Mouse (Mus musculus) left cerebral cortex, postnatal 36 days (tissue): ENCODE data around the gene Irgq. TPM values are rescaled to one million over a fixed set of nuclear protein-coding genes. Genes with fewer than 3 reads are reported as not detected.
"Not testable (repeated sequence)": the region's sequence is repeated elsewhere in the genome, so short reads cannot be mapped to it uniquely, and the experiment has no call there.

Source experiments
- DNase-seq, 2 experiments: peaks; one replicate each; pipeline ENCODE4 v3.0.0; 2021 to 2022; ENCODE audit warnings: low spot score in 2 of 2, mixed read lengths in 1 of 2
- intact Hi-C: fragments of 180-260 bp; cut with DNase I; formaldehyde crosslinking; loops from one replicate; pipeline ENCODE4 v1.15.1; 2025
- total RNA-seq, 2 experiments: library from RNA; stranded (reverse); gene quantifications; 2 replicates each; pipeline ENCODE4 v1.2.3; 2021

Irgq gene
- total RNA-seq, 2 experiments from 2014 or later = 80.8 to 89.2 TPM

DNA sequence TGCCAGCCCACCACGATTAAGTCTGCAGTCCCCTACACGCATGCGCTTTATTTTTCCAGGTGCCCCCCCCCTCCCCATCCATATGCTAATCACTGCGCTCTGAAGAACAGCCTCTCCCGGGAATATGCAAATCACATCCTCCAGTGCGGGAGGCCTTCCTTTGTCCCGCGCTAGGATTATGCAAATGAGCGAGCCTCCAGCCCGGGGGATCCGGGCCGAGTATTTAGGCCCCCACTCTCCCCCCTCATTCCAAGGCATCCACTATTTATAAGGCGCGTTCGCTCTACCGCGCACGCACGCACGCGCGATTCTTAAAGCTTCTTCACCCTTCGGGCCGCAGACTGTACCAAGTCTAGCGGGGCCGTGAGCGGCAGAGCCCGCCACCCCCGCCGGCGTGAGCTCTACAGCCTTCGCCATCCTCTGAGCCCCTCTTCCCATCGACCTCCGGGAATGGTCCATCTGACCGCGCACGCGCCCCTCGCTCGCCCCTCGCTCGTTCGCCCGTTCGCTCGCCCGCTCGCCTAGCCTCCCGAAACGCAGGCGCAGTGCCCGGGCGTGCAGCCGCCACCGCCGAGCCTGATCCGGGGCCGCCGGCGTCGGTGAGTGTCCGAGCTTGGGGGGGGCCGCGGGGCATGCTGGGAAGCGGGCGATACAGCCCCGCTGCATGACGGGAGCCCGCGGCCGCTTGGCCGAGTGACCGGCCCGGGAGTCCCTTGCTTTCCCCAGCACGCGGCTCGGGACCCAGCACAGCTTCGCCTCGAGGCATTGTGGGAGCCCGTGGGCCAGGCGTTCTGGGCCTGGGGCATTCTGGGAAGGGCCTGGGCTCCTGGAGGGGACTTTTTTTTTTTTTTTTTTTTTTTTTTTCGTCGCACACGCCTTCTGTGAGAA lies 23.4 kb upstream of the Irgq start, which contains the start of gene Zfp428:
TSS of gene Zfp428 (plus strand) at position 169 of the 888 bp plus-strand sequence.
- peak; percentile 87 to 88 for DNase-seq
- intact Hi-C loops = loop anchor here (1.0 to 2.0 kb wide), 2 partner anchors 24 to 26 kb away; partner anchors contain the start of gene Irgq

DNA sequence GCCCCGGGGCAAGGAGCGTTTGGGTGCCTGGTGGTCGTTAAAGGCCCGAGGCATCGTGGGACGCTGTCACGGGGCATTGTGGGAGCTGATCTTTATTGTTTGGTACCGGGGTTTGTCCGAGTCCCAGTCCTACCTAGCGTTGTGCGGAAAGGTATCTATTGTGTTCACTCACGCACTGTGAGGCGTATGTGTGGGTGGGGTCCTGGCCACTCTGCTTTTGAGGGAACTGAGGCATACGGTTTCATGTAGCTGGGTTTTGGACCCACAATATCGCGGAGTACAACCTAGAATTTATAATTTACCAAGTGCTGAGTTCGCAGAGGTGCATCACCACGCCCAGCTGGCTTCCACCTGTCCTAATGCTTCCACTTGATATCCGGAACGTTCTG lies 22.8 kb upstream of the Irgq start:
- intact Hi-C loops = loop anchor here (1.0 to 2.0 kb wide), 2 partner anchors 23 to 26 kb away; partner anchors contain the start of gene Irgq
- DNase-seq = no peak

DNA sequence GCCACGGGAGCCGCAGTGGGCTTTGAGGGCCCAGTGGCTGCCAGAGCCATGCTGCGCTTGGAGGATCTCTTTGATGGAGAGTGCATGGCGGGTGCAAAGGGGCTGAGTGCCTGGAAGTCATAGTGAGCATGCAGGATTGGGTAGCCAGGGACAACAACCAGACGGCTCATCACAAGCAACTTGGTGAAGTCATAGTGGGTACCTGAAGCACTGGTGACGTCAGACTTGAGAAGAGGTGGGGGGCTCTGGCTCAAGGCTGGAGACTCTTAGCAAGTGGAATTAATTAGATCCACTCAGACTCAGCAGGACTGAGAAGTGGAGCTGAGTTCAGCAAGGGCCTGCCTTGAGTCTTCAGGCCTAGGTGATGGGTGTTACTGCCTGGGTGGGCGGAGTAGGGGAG lies 18.1 kb upstream of the Irgq start, which contains the start of gene AC161166.1:
TSS of gene AC161166.1 (minus strand) at position 101 of the 400 bp plus-strand sequence.
- DNase-seq = no peak
- intact Hi-C loops = no loop called here

DNA sequence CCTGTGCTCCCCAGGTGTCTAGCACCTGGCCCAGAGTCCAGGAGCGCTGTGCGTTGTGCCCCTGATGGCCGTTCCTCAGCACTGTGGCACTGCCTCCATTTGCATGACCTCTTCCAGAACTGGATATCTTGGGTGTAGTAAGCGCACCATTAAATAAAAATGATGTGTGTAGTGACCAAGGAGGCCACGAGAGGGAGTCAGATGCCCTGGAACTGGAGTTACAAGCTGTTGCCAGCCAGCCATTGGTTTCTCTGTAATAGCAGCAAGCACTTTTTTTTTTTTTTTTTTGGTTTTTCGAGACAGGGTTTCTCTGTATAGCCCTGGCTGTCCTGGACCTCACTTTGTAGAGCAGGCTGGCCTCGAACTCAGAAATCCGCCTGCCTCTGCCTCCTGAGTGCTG lies 14.2 kb upstream of the Irgq start:
- intact Hi-C loops = loop anchor here (5.0 kb wide), 1 partner anchor 44 kb away; no protein-coding TSS in a partner anchor
- not testable (repeated sequence) for DNase-seq

DNA sequence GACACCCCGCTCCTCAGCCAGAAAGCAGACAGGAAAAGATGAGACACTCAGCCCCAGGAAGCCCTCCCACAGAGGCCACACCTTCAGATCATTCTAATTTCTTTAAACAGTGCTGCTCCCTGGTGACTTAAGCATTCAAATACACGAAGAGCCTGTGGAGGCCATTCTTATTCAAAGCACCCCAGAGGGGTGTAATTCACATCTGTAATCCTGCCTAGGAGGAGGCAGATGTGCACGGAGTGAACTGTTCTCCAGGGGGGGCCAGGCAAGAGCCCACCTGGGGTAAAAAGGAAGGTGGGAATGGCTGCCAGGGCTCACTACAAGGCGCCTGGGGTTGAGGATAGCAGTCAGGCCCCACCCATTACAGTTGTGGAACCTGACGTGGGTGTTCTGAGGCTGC lies 13.4 kb upstream of the Irgq start:
- DNase-seq = no peak
- intact Hi-C loops = loop anchor here (5.0 kb wide), 1 partner anchor 45 kb away; no protein-coding TSS in a partner anchor

DNA sequence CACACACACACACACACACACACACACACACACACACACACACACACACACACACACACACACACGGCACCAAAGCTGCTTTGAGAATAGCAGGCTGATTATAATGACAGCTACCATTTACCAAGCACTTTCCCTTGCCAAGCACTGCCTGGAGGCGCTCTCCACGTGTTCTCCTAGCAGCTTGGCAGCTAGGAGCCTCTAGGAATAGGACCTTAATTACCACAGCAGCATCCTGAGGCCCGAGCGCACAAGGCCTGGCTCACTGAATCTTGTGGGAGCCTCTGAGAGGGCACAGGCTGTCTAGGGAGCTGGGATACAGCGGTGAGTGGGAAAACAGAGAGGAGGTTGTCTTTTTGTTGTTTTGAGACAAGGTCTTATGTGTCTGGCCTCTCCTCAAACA lies 12.8 kb upstream of the Irgq start:
- peak; percentile 60 to 62 for DNase-seq
- intact Hi-C loops = loop anchor here (5.0 kb wide), 1 partner anchor 45 kb away; no protein-coding TSS in a partner anchor

DNA sequence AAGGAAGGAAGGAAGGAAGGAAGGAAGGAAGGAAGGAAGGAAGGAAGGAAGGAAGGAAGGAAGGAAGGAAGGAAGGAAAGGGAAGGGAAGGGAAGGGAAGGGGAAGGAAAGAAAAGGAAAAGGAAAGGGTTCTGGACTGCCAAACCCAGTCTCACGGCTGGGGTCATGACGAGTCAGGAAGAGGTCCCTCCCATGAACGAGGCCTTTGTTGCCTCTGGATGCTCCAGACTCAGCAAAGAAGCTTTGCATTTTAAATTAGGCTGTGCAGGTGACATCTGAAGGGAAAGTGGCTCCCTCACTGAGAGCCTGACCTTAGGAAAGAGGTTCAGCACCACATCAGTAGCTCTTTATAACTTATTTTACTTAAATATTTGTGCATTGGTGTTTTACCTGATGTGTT lies 11.4 kb upstream of the Irgq start:
- intact Hi-C loops = loop anchor here (5.0 kb wide), 1 partner anchor 47 kb away; no protein-coding TSS in a partner anchor
- DNase-seq = no peak

DNA sequence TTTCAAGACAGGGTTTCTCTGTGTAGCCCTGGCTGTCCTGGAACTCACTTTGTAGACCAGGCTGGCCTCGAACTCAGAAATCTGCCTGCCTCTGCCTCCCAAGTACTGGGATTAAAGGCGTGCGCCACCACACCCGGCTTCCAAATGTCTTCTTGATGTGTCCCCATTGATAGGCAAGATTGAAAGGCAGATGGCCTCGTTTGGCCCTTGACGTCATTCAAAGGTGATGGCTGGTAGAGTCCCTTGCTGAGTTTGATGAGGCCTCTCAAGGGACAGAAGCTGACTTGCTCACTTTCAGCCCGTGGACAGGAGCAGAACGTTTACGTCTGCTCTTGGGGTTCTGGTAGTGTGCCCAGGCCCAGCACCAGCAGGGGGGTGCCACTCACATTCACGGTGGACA lies 10.4 kb upstream of the Irgq start:
- intact Hi-C loops, DNase-seq: not testable (repeated sequence)

DNA sequence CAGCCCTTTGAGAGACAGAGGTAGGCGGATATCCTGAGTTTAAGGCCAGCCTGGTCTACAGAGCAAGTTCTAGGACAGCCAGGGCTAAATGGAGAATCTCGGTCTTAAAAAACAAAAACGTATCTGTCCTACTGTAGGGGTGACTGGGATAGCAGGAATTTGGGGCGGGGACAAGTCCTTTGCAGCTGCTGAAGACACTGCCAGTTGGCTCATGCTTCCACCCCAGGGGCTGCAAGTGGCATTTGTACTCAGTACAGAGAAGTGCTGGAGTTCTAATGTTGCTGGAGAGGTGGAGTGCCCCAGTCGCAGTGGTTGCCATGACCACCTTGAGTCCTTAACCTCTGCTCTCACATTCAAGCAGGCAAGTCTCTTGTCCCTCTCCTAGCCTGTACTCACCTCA lies 7.7 kb upstream of the Irgq start:
- intact Hi-C loops = no loop called here
- DNase-seq = no peak

DNA sequence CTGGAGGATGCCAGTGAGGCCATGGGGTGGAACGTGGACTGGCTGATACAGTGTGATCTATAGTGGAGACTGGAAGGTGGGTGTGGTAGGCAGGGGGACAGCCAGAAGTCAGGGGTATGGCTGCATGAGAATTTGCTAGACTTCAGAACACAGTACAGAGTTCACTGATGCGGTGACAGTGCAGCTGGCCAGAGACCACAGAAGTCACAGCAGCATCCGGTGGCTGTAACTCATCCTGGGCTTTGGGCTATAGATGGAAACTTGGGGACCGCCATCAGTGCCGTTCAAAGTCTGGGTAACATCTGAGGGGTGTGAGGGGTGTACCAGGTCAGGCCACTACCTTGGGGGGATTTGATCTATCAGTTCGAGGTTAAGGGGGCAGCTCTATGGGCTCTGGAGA lies 6.8 kb upstream of the Irgq start:
- DNase-seq = no peak
- intact Hi-C loops = no loop called here

DNA sequence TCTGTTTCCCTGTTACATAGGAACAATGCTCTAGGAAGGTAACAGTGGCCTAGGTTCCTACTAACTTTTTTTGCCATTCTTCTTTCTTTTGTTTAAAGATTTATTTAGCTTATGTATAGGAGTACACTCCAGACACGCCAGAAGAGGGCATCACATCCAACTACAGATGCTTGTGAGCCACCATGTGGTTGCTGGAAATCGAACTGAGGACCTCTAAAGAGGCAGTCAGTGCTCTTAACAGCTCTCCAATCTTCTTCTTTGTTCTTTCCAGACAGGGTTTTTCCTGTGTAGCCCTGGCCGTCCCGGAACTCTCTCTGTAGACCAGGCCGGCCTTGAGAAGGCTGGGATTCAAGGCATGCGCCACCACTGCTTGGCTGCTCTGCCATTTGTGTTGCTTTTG lies 5.5 kb upstream of the Irgq start:
- no peak for DNase-seq
- intact Hi-C loops = no loop called here

DNA sequence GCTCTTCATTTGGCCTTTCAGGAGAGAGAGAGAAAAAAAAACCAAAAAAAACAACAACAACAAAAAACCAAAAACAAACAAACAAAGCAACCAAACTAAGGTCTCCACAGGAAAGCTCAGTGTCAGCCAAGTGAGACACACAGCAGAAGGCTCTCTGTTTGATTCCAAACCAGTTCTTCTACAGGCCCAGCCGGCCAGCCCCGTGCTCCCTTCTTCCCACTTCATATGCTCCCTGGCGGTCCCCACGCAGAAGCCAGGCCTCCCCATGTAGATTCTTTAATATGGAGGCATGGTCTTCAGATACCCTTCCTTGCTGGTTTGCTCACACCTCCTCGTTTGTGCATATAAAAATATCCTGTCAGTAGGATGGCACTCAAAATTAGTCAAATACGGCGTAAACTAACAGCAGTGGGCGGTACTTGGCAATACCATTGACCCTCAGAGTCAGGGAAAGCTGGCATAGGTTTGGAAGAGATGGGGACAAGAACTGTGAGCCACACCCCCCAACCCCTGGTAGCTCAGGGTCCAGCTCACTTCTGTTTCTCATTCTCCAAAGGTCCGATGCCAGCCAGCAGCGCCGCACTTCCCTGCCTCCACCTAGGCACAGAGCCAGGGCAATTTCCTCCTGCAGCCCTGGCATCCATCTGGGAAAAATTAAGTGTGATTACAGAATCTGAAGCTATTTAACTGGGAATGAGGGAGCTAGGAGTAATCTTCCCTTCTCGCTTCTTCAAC lies 4.6 kb upstream of the Irgq start:
- DNase-seq = no peak
- intact Hi-C loops = no loop called here

DNA sequence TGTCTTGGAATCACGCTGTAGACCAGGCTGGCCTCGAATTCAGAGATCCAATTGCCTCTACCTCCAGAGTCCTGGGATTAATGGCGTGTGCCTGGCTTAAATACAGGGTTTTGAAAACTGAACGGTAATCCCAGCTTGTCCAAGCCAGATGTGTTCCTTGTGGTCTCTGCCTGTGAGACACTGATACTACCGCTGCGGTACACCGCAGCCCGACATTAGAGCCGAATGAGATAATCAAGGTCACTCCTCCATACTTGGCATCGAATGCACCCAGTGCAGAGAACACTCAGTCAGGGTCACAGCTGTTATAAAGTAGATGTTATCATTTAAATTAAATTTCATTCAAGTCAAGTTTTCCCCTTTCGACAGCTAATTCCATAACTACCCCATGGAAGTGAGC lies 1.6 kb upstream of the Irgq start:
- DNase-seq = no peak
- intact Hi-C loops = no loop called here

DNA sequence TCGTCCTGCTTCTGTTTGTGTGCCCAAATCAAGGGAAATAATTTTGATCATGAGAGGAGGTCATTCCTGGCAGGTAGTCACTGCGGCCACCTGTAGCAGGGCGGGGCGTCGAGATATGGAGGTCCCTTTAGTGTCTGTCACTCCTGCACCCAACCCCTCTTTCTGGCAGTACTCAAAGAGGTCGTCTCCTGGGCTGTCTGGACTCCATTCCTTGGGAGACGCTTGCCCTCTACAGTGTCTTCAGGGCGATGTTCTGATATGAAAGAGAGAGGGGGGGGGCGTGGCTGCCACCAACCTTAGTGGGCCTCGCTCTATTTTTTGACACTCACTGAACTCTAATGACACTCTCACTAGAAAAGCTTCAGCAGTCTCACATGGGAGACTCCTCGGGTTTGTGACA lies 909 bp upstream of the Irgq start:
- DNase-seq = no peak
- intact Hi-C loops = no loop called here

DNA sequence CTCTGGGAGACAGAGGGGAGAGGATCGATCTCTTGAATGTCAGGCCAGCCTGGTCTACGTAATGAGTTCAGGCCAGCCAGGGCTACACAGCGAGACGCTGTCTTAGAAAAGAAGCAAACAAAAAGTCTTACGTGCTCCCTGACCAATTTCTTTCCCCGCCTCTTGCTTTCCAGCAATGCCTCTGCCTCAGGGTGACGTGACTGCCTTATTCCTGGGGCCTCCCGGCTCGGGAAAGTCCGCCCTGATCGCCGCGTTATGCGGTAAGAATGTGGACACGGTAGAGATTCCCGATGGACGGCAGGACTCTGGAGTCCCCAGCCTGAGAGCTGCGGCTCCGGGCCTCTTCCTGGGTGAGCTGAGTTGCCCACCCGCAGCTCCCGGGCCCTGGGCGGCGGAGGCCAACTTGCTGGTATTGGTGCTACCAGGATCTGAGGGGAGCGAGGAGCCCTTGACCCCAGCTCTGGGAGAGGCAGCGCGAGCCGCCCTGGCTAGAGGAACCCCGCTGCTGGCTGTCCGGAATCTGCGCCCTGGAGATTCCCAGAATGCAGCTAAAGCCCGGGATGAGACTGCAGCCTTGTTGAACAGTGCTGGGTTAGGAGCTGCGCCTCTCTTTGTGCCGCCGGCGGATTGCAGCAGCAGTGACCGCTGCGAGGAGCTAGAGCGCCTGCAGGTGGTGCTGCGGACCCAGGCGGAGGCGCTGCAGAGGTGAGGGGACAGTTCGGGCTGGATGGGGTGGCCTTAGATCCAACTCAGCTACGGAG lies 902 bp downstream of the Irgq start:
- DNase-seq = peak; percentile 80 to 81
- intact Hi-C loops = loop anchor here (2.0 kb wide), 1 partner anchor 25 kb away; the partner anchor contains the start of gene Zfp428

DNA sequence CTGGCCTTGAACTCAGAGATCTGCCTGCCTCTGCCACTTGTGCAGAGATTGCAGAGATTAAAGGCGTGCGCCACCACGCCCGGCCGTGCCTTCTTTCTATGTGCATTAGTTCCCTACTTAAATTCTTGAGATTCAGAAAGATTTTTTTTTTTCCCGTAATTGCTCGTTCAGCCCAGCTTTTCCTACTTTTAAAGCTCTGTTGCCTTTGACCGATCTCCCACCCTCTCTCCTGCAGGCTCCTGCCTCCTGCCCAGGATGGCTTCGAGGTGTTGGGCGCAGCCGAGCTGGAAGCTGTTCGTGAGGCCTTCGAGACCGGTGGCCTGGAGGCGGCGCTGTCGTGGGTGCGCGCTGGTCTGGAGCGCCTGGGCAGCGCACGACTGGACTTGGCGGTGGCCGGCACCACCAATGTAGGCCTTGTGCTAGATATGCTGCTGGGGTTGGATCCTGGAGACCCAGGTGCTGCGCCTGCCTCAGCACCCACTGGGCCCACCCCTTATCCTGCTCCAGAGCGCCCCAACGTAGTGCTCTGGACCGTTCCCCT lies 2.6 kb downstream of the Irgq start:
- DNase-seq = no peak
- intact Hi-C loops = no loop called here

DNA sequence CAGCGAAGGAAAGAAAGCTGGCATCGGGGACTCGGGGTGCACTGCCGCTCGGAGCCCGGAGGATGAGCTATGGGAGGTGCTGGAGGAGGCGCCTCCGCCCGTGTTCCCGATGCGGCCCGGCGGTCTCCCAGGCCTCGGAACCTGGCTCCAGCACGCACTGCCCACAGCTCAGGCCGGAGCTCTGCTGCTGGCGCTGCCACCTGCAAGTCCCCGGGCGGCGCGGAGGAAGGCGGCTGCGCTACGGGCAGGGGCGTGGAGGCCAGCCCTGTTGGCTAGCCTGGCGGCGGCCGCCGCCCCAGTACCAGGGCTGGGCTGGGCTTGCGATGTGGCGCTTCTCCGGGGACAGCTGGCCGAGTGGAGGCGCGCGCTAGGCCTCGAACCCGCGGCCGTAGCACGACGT lies 3.3 kb downstream of the Irgq start:
- intact Hi-C loops = no loop called here
- DNase-seq = peak in 1 of 2 experiments; percentile 27

DNA sequence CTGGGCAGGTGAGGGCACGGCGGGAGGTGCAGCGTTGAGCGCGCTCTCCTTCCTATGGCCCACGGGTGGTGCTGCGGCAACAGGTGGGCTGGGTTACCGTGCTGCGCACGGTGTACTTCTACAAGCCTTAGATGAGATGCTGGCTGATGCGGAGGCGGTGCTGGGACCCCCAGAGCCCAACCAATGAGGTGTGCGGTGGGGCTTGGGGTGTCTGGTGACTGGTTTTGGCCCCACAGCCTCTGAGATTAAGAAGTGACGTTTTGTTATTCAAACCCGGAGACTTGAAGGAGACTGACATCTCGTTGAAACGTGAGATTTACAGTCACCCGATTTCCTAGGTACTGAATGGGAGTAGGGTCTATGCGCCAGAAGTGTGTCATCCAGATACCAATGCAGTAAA lies 3.8 kb downstream of the Irgq start:
- intact Hi-C loops = no loop called here
- peak in 1 of 2 experiments; percentile 18 for DNase-seq

DNA sequence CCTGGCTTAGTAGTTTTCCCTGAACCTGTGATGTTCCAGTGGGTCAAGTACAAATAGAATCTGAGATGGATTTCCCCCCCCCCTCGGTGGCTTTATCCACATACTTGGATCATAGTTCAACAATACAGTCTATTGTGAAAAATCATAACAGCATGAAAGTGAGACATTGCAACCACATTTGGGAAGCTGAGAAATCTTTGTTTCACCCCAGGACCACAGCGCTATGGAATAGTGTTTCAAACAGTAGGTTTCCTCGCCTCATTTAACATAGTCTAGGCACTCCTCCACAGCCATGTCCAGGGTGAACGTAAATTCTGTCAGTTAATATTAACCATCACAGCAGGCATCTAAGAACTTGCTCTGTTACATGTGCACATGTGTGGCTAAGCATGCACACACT lies 6.6 kb downstream of the Irgq start:
- intact Hi-C loops = no loop called here
- no peak for DNase-seq
